30 mouse cellular contexts compared by ENCODE assay signal in the genomic region with DNA sequence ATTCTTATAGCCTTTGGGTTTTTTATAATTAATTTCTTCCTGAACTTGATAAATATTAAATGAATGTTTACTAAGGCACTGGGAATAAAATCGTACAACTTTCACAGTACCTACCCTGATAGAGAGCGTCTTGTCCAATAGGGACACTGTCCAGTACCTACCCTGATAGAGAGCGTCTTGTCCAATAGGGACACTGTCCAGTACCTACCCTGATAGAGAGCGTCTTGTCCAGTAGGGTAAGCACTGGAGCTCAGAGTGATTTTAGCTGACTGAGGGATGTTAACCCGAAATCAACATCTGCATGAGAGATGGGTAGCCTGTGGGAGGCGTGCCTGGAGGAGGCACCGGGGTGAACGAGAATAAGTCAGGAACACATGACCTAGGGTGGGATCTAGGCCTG.
"Had no signal": no experiment of that assay in that cellular context is flagged by ENCODE, and none has a peak within 500 bp of the region (broad histone marks: within the 10 kb centered on the region; RNA-seq: fewer than 3 reads in every experiment).

No protein-coding gene starts in this region.

- ATAC-seq: liver, embryonic 12.5 days; liver, postnatal 0 days; lung, postnatal 0 days; midbrain, embryonic 15.5 days; midbrain, embryonic 16.5 days had no signal

- DNase-seq: left cerebral cortex, postnatal 4 days; liver; liver, embryonic 13.5 days; liver, postnatal 0 days; lung, adult 18-20 months; lung, adult 2 months; lung, embryonic 14.5 days; lung, postnatal 10 days; lung, postnatal 14 days; lung, postnatal 36 days; lung, postnatal 4 days; midbrain, embryonic 14.5 days had no signal

- H3K36me3 ChIP-seq: limb, embryonic 10.5 days; limb, embryonic 12.5 days; limb, embryonic 13.5 days; limb, embryonic 15.5 days; liver, embryonic 12.5 days; liver, embryonic 13.5 days; liver, embryonic 15.5 days; lung, embryonic 15.5 days; midbrain, embryonic 10.5 days; midbrain, embryonic 15.5 days; neural tube, embryonic 12.5 days had no signal

- H3K27me3 ChIP-seq: limb, embryonic 12.5 days; limb, embryonic 13.5 days; limb, embryonic 15.5 days; liver, embryonic 12.5 days; liver, embryonic 13.5 days; liver, embryonic 15.5 days; lung, embryonic 15.5 days; megakaryocyte, embryonic 14.5 days; midbrain, embryonic 15.5 days; neural tube, embryonic 12.5 days had no signal

- H3K27ac ChIP-seq: limb, embryonic 10.5 days; limb, embryonic 12.5 days; limb, embryonic 13.5 days; limb, embryonic 15.5 days; liver, embryonic 12.5 days; liver, embryonic 13.5 days; liver, embryonic 14.5 days; liver, embryonic 15.5 days; lung, embryonic 15.5 days; macrophage; midbrain, embryonic 10.5 days; midbrain, embryonic 15.5 days; neural tube, embryonic 12.5 days had no signal

- H3K9ac ChIP-seq: limb, embryonic 12.5 days; limb, embryonic 13.5 days; limb, embryonic 15.5 days; liver, embryonic 12.5 days; liver, embryonic 13.5 days; liver, embryonic 14.5 days; liver, embryonic 15.5 days; liver, postnatal 0 days; lung, embryonic 14.5 days; lung, embryonic 15.5 days; midbrain, embryonic 15.5 days; neural tube, embryonic 12.5 days had no signal

- H3K4me3 ChIP-seq: limb, embryonic 10.5 days; limb, embryonic 12.5 days; limb, embryonic 13.5 days; limb, embryonic 15.5 days; liver, embryonic 12.5 days; liver, embryonic 13.5 days; liver, embryonic 15.5 days; lung, embryonic 15.5 days; megakaryocyte, embryonic 14.5 days; midbrain, embryonic 10.5 days; midbrain, embryonic 15.5 days; myocyte; neural tube, embryonic 12.5 days had no signal

- H3K4me2 ChIP-seq: limb, embryonic 12.5 days; limb, embryonic 13.5 days; limb, embryonic 15.5 days; liver, embryonic 11.5 days; liver, embryonic 12.5 days; liver, embryonic 13.5 days; liver, embryonic 15.5 days; lung, embryonic 14.5 days; lung, embryonic 15.5 days; midbrain, embryonic 11.5 days; midbrain, embryonic 15.5 days; neural tube, embryonic 12.5 days had no signal

- H3K9me3 ChIP-seq: limb, embryonic 10.5 days; limb, embryonic 12.5 days; limb, embryonic 13.5 days; limb, embryonic 15.5 days; liver, embryonic 12.5 days; liver, embryonic 13.5 days; liver, embryonic 15.5 days; lung, embryonic 15.5 days; midbrain, embryonic 10.5 days; midbrain, embryonic 15.5 days; neural tube, embryonic 12.5 days had no signal

- H3K4me1 ChIP-seq: limb, embryonic 10.5 days; limb, embryonic 12.5 days; limb, embryonic 13.5 days; limb, embryonic 15.5 days; liver, embryonic 12.5 days; liver, embryonic 13.5 days; liver, embryonic 15.5 days; lung, embryonic 15.5 days; megakaryocyte, embryonic 14.5 days; neural tube, embryonic 12.5 days had no signal
